Mouse (Mus musculus) MEL (cell line): ENCODE measurements around the gene 1700001P01Rik.

Experiments used
- CHD1 ChIP-seq: IDR thresholded peaks from 2 replicates; pipeline ENCODE4 v1.6.1; 2012; ENCODE audit warnings: low read depth, mild to moderate bottlenecking, inconsistent platforms, low read length, improper control_type of control experiment
- CTCF ChIP-seq, 3 experiments: IDR thresholded peaks in 2 of 3; conservative IDR thresholded peaks in 1 of 3; 2 replicates each; pipeline ENCODE4 v1.5.1; 2011 to 2012; ENCODE audit warnings: low read length in 3 of 3, low read depth in 2 of 3, mild to moderate bottlenecking in 2 of 3, improper control_type of control experiment in 1 of 3, inconsistent platforms in 1 of 3, mixed read lengths in 1 of 3, moderate library complexity in 1 of 3; ENCODE audit not compliant: control insufficient read depth in 1 of 3, insufficient read depth in 1 of 3, poor library complexity in 1 of 3, severe bottlenecking in 1 of 3
- ETS1 ChIP-seq: IDR thresholded peaks from 2 replicates; pipeline ENCODE4 v1.6.1; 2012; ENCODE audit warnings: low read depth, mild to moderate bottlenecking, inconsistent platforms, low read length, improper control_type of control experiment, moderate library complexity
- MYC ChIP-seq: IDR thresholded peaks from 2 replicates; pipeline ENCODE4 v1.6.1; 2011; ENCODE audit warnings: low read depth, mild to moderate bottlenecking, low read length, improper control_type of control experiment, moderate library complexity
- POLR2A ChIP-seq, 2 experiments: IDR thresholded peaks; 2 replicates each; pipeline ENCODE4 v1.6.1; 2011 to 2012; ENCODE audit warnings: low read length in 2 of 2, mild to moderate bottlenecking in 2 of 2, control low read depth in 1 of 2, improper control_type of control experiment in 1 of 2, low read depth in 1 of 2, moderate library complexity in 1 of 2; ENCODE audit not compliant: control insufficient read depth in 1 of 2, insufficient read depth in 1 of 2, poor library complexity in 1 of 2
- TAL1 ChIP-seq: IDR thresholded peaks from 2 replicates; pipeline ENCODE4 v1.6.1; 2012; ENCODE audit warnings: mild to moderate bottlenecking, inconsistent platforms, low read length, moderate library complexity, mixed read lengths
- TBP ChIP-seq: IDR thresholded peaks from 2 replicates; pipeline ENCODE4 v1.8.0; 2011; ENCODE audit warnings: low read depth, low read length, improper control_type of control experiment
- USF1 ChIP-seq: IDR thresholded peaks from 2 replicates; pipeline ENCODE4 v1.6.1; 2014; ENCODE audit warnings: low read depth, mild to moderate bottlenecking, inconsistent platforms, low read length, improper control_type of control experiment, moderate library complexity
- ZKSCAN1 ChIP-seq: IDR thresholded peaks from 2 replicates; pipeline ENCODE4 v1.6.1; 2012; ENCODE audit warnings: low read depth, mild to moderate bottlenecking, inconsistent platforms, low read length, improper control_type of control experiment, moderate library complexity

DNA sequence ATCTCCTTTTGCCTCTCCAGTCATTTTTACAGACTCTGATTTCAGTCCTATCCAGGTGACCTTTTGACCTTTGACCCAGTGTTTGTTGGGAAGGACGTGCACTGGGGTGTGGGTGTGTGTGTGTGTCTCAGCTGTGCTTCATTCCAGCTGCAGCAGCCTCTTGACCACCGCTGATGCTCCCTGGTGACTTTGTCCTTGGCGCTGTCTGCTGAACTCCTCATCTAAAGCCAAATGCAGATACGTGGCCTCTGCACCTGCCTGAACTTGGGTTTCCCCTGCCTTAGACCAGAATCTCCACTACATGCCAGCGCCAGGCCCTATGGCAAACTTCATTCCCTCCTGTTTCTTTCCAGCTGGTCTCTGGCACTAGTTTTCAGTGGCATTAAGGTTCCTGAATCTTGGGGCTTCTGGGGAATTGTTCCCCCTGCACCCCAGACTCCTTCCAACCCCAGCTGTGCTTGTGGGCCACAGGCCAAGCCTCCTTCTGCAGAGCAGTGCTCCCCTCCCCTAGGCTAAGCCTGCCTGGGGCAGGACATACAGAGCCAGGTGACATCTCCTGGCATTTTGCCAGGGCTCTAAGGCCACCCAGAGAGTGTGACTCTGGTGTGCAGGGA, 33.0 kb upstream of the 1700001P01Rik start:
- TF ChIP-seq POLR2A (IDR thresholded peaks at IDR 0.05; ENCODE audit: control insufficient read depth in 1 of 2, insufficient read depth in 1 of 2, low read depth in 1 of 2, low read length in 2 of 2, poor library complexity in 1 of 2) (no peak), ZKSCAN1 (no peak), USF1 (no peak), TBP (no peak), CHD1 (no peak), MYC (no peak), TAL1 (no peak), CTCF (IDR thresholded peaks at IDR 0.05 in 2 of 3, conservative IDR thresholded peaks at IDR 0.05 in 1 of 3; ENCODE audit: control insufficient read depth in 1 of 3, insufficient read depth in 1 of 3, low read depth in 2 of 3, low read length in 3 of 3, poor library complexity in 1 of 3, severe bottlenecking in 1 of 3) (no peak), ETS1 (no peak)
